Mouse (Mus musculus) stomach, postnatal 0 days (tissue): ENCODE data around the gene Ttl. TPM values are rescaled to one million over a fixed set of nuclear protein-coding genes. Genes with fewer than 3 reads are reported as not detected.

Experiments
- ATAC-seq: fragments of 200-750 bp; cut with Nextera tagmentation; 2 replicates; pipeline ENCODE4 v1.8.0; 2017; ENCODE audit not compliant: low FRiP score, low TSS enrichment
- DNase-seq: peaks from one replicate; pipeline ENCODE4 v3.0.0-alpha.2; 2016; ENCODE audit warnings: low spot score
- H3K27ac ChIP-seq: fragments of 300-500 bp; sonication (generic); replicated peaks from 2 replicates; pipeline ENCODE4 v1.5.1; 2014; ENCODE audit warnings: mild to moderate bottlenecking, control low read depth
- H3K27me3 ChIP-seq: fragments of 300-500 bp; sonication (generic); 2 replicates; pipeline ENCODE4 v1.6.1; 2014; ENCODE audit warnings: low read length; ENCODE audit not compliant: control insufficient read depth, insufficient read depth
- H3K36me3 ChIP-seq: fragments of 300-500 bp; sonication (generic); 2 replicates; pipeline ENCODE4 v1.6.1; 2014; ENCODE audit warnings: low read length, mixed read lengths; ENCODE audit not compliant: control insufficient read depth, insufficient read depth
- H3K4me1 ChIP-seq: fragments of 300-500 bp; sonication (generic); replicated peaks from 2 replicates; pipeline ENCODE4 v1.6.1; 2014; ENCODE audit warnings: antibody characterized with exemption; ENCODE audit not compliant: control insufficient read depth, insufficient read depth
- H3K4me2 ChIP-seq: fragments of 300-500 bp; sonication (generic); replicated peaks from 2 replicates; pipeline ENCODE4 v1.6.1; 2014; ENCODE audit warnings: low read depth, mild to moderate bottlenecking, control low read depth, moderate library complexity
- H3K4me3 ChIP-seq: fragments of 300-500 bp; sonication (generic); 2 replicates; pipeline ENCODE4 v1.5.1; 2014; ENCODE audit warnings: low read depth, low read length, control low read depth
- H3K9ac ChIP-seq: fragments of 300-500 bp; sonication (generic); 2 replicates; pipeline ENCODE4 v1.6.1; 2014; ENCODE audit warnings: mild to moderate bottlenecking, low read length, control low read depth, mixed read lengths
- H3K9me3 ChIP-seq: fragments of 300-500 bp; sonication (generic); 2 replicates; pipeline ENCODE4 v1.6.1; 2016; ENCODE audit warnings: low read length; ENCODE audit not compliant: control insufficient read depth
- CTCF ChIP-seq: IDR thresholded peaks from 2 replicates; pipeline ENCODE4 v1.5.1; 2016; ENCODE audit warnings: antibody characterized with exemption, low read depth, mild to moderate bottlenecking, moderate library complexity
- EP300 ChIP-seq: optimal IDR thresholded peaks from 2 replicates; pipeline ENCODE3; 2016; ENCODE audit warnings: antibody characterized with exemption
- WGBS: fragments of 180-500 bp; shearing (Covaris S2); extraction: QIAGEN DNeasy Blood & Tissue Kit; methylation state at CpG from one replicate; pipeline ENCODE4 v1.1.7; 2014; 5-methylcytosine and 5-hydroxymethylcytosine counted together
- polyA plus RNA-seq: library from polyadenylated mRNA; unstranded; fragments of >200 nt; fragmentation: Nextera tagmentation; extraction: Ambion mirVana; gene quantifications from 2 replicates; pipeline ENCODE4 v1.2.1, GENCODE M21; 2015

The Ttl gene
- polyA plus RNA-seq: 6.8 and 7.1 TPM in 2 replicates

- DNase-seq (peak; percentile 84), ATAC-seq (peak; percentile 92)
- Histone ChIP-seq H3K9me3 (no peaks in the 10 kb centered on the region), H3K4me1 (no peaks in the 10 kb centered on the region), H3K9ac (peak within 1 kb of the TSS; percentile 78), H3K27ac (peak within 1 kb of the TSS; percentile 82), H3K36me3 (no peaks in the 10 kb centered on the region), H3K27me3 (no peaks in the 10 kb centered on the region), H3K4me2 (peak within 1 kb of the TSS; percentile 82), H3K4me3 (peak within 1 kb of the TSS; percentile 83)
- 3% methylated on average over 41 of the region's 62 CpGs for WGBS
- TF ChIP-seq EP300 (no peak), CTCF (no peak)
Measured at GRCm38 (mm10) chr2:129065437-129066282, at the start of gene Ttl. Gene Ttl, plus strand, starts transcription at chr2:129065942.

- Histone ChIP-seq H3K9me3 (no peaks in the 10 kb centered on the region), H3K4me1 (no peaks in the 10 kb centered on the region), H3K27ac (no peak overlapping the region), H3K4me2 (no peak overlapping the region), H3K4me3 (no peak overlapping the region), H3K27me3 (no peaks in the 10 kb centered on the region), H3K36me3 (no peaks in the 10 kb centered on the region; the same call in 1 of the 2 replicates), H3K9ac (no peak overlapping the region)
- no peak for TF ChIP-seq CTCF
- no peak for TF ChIP-seq EP300
- no peak for DNase-seq
- WGBS: 34% methylated on average over 2 of the region's 2 CpGs
- ATAC-seq: no peak
Measured at GRCm38 (mm10) chr2:129020106-129020505, 45.6 kb upstream of the Ttl start.

- Histone ChIP-seq H3K9ac (no peak overlapping the region), H3K4me3 (no peak overlapping the region), H3K27me3 (no peaks in the 10 kb centered on the region), H3K9me3 (no peaks in the 10 kb centered on the region), H3K4me1 (no peaks in the 10 kb centered on the region), H3K27ac (no peak overlapping the region), H3K4me2 (no peak overlapping the region), H3K36me3 (no peaks in the 10 kb centered on the region)
- TF ChIP-seq EP300 (no peak), CTCF (no peak)
- ATAC-seq (no peak), DNase-seq (no peak)
- 66% methylated on average over 9 of the region's 9 CpGs for WGBS
Measured at GRCm38 (mm10) chr2:129024820-129025219, 40.9 kb upstream of the Ttl start.

GRCm38 (mm10) chr2:129035381-129035780, 30.4 kb upstream of the Ttl start:
- DNase-seq: no peak
- H3K4me1 ChIP-seq: peaks cover 6% of the 10 kb centered on the region; the same call in 1 of the 2 replicates
- H3K4me3 ChIP-seq: no peak overlapping the region
- H3K9ac ChIP-seq: no peak overlapping the region
- TF ChIP-seq CTCF: no peak
- TF ChIP-seq EP300: no peak
- H3K9me3 ChIP-seq: no peaks in the 10 kb centered on the region
- H3K27me3 ChIP-seq: peaks cover 2% of the 10 kb centered on the region; the same call in 1 of the 2 replicates
- no peak overlapping the region for H3K27ac ChIP-seq
- no peaks in the 10 kb centered on the region for H3K36me3 ChIP-seq
- WGBS: 71% methylated on average over 5 of the region's 5 CpGs
- no peak overlapping the region for H3K4me2 ChIP-seq
- no peak for ATAC-seq

- DNase-seq (no peak), ATAC-seq (no peak; the same call in 1 of the 2 replicates)
- no peak for TF ChIP-seq EP300
- TF ChIP-seq CTCF: no peak
- H3K27me3 ChIP-seq: peaks cover 2% of the 10 kb centered on the region; the same call in 1 of the 2 replicates
- H3K27ac ChIP-seq: no peak overlapping the region
- no peaks in the 10 kb centered on the region for H3K9me3 ChIP-seq
- no peaks in the 10 kb centered on the region for H3K36me3 ChIP-seq
- H3K4me1 ChIP-seq: peaks cover 6% of the 10 kb centered on the region; the same call in 1 of the 2 replicates
- peak overlapping the region; percentile 42 for H3K4me3 ChIP-seq
- WGBS: 26% methylated on average over 15 of the region's 15 CpGs
- peak overlapping the region; percentile 47 for H3K9ac ChIP-seq
- H3K4me2 ChIP-seq: peak overlapping the region; percentile 80
Measured at GRCm38 (mm10) chr2:129038426-129038936, 27.3 kb upstream of the Ttl start.
